Mouse (Mus musculus) thymus, postnatal 10 days (tissue): ENCODE data around the gene Gpr39.

Experiments used
- DNase-seq, 2 experiments: peaks; one replicate each; pipeline ENCODE4 v3.0.0; 2021; ENCODE audit warnings: low spot score in 2 of 2

The Gpr39 gene

DNA sequence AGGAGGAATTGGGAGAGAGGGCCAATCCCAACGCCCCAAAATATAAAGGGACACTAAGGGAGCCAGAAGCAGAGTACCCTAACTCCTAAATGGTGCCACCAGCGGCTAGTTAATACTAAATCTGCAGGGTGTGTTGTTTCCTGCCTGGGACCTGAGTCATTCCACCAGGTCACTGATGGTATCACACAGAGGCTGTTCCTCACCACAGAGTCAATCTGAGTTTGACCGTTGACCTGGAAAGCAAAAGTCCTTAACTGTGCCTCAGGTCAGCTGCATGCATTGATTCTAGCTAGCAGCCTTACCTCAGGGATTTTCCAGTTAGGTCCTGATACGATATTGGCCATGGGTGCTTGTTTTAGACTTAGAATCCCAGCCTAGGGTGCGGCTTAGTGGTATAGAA is 17.5 kb downstream of the Gpr39 start:
- no peak for DNase-seq

GRCm38 (mm10) chr1:125701101-125701590 is 24.4 kb downstream of the Gpr39 start:
- no peak for DNase-seq

DNA sequence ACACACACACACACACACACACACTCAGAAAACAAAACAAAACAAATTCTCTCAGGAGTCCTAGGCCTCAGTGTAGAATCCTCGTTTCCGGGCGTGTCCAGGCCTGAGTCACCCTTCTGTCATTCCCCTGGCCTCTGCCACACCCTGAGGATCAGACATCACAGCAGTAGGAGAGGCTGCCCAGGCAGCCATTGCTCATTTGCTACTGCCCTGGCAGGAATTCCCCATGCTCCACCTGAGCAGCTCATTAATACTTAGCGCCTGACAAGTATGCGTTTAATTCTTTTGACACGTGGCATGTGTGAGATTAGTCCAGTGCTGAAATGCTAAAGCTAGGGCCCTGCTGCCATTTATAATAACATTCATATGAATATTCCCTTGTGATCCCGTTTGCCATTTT is 25.0 kb downstream of the Gpr39 start:
- no peak for DNase-seq

DNA sequence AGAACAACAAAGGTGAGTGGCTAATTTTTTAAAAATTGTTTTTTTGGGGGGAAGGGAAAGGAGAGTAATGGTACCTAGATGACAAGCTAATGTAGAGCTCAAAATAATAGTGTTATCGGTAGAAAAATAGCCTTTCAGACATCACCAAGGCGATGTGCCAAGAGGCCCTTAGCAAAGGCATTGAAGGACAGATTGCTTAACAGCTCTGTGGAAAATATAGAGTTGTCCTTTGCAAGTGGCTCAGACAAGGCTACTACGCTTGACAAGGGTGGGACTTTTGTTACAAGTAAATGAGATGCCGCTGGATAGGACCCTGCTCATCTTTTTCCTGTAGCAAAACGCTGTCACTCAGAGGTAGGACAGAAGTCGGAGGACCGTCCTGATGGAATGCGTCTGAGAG is 25.5 kb downstream of the Gpr39 start:
- no peak for DNase-seq

GRCm38 (mm10) chr1:125705412-125705811 is 28.6 kb downstream of the Gpr39 start:
- DNase-seq, result no peak

DNA sequence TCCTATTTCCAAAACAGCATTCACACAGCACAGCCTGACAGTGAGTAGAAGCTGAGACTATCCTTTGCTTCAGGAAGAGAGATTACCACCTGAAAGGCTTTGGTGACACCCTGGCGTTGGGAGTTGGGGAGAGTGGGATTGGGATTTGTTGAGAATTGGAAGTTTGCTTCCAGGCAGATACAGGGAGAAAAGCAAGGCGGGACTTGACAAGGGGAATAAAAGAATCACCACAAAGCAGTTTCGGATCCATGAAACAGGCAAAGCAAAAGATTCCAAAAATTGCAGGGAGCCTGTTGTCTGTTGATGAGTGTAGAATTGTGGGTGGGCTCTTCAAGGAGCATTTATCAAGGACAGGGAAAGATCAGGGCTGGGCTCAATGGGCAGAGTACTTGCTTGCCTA is 38.5 kb downstream of the Gpr39 start:
- DNase-seq, result no peak

GRCm38 (mm10) chr1:125716241-125716640 is 39.4 kb downstream of the Gpr39 start:
- no peak for DNase-seq

GRCm38 (mm10) chr1:125717906-125718305 is 41.1 kb downstream of the Gpr39 start:
- no peak for DNase-seq

GRCm38 (mm10) chr1:125719127-125719526 is 42.3 kb downstream of the Gpr39 start:
- DNase-seq, result no peak

DNA sequence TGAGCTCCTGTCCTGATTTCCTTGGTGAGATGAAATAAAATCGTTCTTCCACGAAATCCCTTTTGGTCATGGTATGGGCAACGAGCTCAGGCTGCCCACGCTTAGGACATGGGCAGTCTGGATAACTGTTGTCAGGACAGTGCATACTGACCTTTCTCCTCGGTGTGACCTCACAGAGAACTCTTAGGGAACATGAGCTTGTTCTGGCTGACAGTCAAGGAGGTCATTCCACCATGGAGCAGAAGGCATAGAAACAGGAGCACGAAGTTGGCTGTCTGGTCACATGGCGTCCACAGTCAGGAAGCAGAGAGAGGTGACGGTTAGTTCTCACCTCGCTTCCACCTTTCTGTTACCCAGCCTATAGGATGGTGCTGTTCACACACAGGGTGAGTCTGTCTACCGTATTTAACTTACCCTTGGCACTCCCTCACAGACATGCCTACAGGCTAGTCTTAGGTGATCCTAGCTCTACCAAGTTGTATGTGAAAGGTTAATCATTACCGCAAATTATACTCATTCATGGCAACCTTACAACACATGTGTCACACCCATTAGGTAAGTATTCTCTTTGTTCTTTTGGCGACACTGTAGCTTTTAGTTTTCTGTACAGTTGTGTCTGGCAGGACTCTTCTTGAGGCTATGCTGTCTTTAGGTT is 44.4 kb downstream of the Gpr39 start:
- no peak for DNase-seq

- DNase-seq, result no peak
Observed at GRCm38 (mm10) chr1:125724304-125724703, 47.5 kb downstream of the Gpr39 start.

GRCm38 (mm10) chr1:125729025-125729565 is 52.3 kb downstream of the Gpr39 start:
- DNase-seq, result no peak

- DNase-seq, result peak in 1 of 2 experiments; percentile 5
Observed at GRCm38 (mm10) chr1:125729731-125730536, 53.1 kb downstream of the Gpr39 start.

GRCm38 (mm10) chr1:125730537-125730880 is 53.7 kb downstream of the Gpr39 start:
- DNase-seq, result no peak

DNA sequence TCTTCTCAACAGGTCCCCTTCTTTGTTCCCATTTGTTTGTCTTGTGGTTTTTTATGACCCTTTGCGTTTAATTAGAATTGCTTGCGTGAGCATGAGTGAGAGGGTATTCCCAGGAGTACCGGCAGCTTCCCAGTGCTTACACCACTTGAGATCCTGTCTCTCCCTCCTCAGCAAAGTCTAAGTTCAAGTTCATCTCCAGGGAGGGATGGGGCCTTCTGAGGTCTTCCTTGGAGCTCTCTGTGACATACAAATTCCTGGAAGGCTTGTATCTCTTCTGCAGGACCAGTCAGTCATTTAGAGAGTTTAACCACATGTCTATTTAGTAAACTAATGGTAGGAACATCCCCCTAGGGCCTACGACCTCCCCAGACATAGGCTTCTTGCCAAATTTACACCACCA is 55.1 kb downstream of the Gpr39 start:
- no peak for DNase-seq

DNA sequence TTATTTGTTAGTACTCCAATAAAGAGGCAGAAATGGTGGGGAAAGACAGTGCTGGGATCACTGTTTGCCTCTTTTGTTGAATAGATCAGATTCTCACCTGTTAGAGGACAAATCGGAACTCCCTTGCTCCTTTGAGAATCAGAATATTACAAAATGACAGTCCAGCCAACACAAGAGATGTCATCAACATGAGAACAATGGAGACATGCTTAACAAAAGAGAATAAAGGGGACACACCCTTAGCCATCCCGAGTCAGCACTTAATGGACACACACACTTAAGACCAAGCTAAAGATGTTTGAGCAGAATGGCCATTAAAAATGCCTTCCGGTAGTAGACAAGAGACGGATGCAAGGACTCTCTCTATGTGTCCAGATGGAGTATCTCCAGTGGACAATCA is 68.0 kb downstream of the Gpr39 start:
- no peak for DNase-seq

DNA sequence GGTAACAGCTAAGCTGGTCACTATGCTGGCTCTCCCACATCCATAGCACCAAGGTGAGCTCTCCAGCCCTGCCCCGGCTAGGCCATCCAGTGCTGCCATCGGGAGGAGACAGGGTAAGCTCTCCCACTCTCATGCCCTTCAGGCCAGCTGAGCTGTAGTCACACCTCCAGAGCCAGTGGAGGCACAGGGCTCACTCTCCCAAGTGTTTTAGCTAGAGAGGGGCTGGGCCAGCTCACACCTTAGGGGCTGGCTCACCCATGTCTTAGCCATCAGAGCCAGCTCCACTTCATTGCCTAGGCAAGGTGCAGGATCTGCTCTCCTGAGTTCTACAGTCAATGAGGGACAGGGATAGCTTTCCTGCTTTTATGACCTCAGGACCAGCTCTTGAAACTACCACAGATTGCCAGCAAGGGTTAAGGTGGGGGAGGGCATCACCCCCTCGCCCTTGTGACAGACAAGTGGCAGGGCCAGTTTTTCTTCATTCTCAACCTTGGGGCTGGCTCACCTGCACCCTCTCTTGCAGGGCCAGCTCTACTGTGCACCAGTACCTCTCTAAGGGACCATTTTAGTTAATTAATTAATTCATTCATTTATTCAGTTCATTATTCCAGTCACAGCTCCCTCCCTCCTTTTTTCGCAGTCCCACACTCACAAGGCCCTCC is 78.7 kb downstream of the Gpr39 start:
- no peak for DNase-seq

GRCm38 (mm10) chr1:125759972-125760695 is 83.3 kb downstream of the Gpr39 start:
- no peak for DNase-seq

- DNase-seq, result no peak
Observed at GRCm38 (mm10) chr1:125760696-125761025, 83.9 kb downstream of the Gpr39 start.

DNA sequence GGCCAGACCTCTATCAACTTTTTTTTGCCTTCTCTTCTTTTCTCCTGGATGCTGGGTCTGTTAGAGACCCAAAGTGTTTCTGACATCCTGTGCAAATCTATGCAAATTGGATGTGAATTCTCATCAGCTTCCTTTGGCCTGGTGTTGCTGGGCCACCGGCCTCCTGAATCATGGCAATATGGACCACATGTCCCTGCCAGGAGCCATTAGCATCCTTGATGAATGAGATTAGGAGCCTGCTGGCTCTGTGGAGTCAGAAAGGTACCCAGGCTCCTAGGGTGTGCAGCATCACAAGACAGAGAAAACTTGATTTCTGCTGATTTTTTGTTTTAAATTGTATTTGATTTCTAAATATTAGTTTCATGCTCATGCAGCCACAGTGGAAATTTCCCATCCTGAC is 85.3 kb downstream of the Gpr39 start:
- no peak for DNase-seq

DNA sequence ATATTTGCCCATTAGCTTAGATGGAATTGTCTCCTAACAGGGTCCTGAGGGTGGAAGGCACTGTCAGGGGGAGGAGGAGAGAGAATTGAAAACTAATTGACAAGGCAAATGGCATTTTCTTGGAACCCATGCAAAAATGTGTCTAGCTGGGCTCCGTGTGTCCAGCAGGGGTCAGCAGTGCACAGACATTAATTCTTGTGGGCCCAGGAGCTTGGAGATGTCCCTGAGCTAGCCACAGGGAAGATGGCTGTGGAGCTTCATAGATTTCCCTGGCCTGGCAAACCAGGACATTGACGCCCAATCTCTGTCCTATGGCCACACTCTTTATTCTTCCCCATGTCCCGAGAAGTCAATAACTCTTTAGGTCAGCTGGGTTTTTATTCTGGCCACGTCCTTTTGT is 113.0 kb downstream of the Gpr39 start:
- DNase-seq, result peak; percentile 12 to 53

GRCm38 (mm10) chr1:125800506-125800905 is 123.7 kb downstream of the Gpr39 start:
- no peak for DNase-seq
